Mouse (Mus musculus): ENCODE results near the gene Trim27. TPM values are rescaled to one million over a fixed set of nuclear protein-coding genes. Genes with fewer than 3 reads are reported as not detected.

Gene Trim27
- total and polyA plus RNA-seq, 3 experiments, result 134 to 198 (median 146) TPM

GRCm38 (mm10) chr13:21240788-21241187, 61.5 kb downstream of the Trim27 start (continued):
- TF ChIP-seq CHD1 (IDR thresholded peaks at IDR 0.05; ENCODE audit: low read depth, low read length) (no peak), SIN3A (IDR thresholded peaks at IDR 0.05; ENCODE audit: low read length) (no peak), GABPA (IDR thresholded peaks at IDR 0.05; ENCODE audit: insufficient replicate concordance, low read depth, low read length) (no peak), PAX5 (IDR thresholded peaks at IDR 0.05; ENCODE audit: low read length) (no peak), IRF4 (IDR thresholded peaks at IDR 0.05; ENCODE audit: low read depth, low read length) (no peak), NRF1 (IDR thresholded peaks at IDR 0.05; ENCODE audit: low read depth, low read length) (peak; percentile 72), TBP (conservative IDR thresholded peaks at IDR 0.05; ENCODE audit: low read depth, low read length) (peak; percentile 100)

DNA sequence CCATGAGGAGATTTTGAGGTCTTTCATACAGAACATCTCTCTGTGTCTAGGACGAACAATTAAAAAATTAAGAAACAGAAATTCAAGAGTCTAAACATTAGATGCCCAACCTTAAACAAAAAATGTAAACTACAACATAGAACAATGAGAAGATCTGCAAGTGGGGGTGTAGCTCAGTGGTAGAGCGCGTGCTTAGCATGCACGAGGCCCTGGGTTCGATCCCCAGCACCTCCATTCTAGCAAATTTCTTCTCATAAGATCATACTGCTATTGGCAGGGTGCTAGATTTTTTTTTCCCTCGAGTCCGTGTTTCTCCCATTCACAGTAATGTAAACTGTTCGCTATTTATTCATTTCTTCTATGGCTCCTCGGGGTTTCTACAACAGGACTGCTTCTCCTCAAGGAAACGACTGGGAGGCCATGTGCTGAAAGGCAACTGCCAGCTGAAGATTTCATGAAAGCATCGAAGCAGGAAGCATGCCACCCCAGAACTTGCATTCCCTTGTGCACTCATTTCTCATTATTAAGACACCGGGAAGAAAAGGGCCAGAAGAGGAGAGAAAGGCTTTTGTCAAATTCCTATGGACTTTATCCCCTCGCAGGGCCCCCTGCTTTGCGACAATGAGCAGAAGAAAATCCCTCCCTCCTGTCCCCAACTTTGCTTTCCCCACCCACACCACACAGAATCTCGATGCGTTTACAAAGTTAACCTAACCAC, 63.3 kb downstream of the Trim27 start:
- no peaks in the 10 kb centered on the region for H3K79me2 ChIP-seq (replicated peaks; ENCODE audit: control insufficient read depth, extremely low read depth, insufficient read depth, poor library complexity, severe bottlenecking)
- H3K36me3 ChIP-seq (replicated peaks in 1 of 2; ENCODE audit: control insufficient read depth in 1 of 2, insufficient read depth in 1 of 2, low read length in 1 of 2), result no peaks in the 10 kb centered on the region
- H3K4me1 ChIP-seq (ENCODE audit: control insufficient read depth in 1 of 2, insufficient read depth in 2 of 2), result peaks cover 7 to 23% of the 10 kb centered on the region in 2 experiments; a peak in 3 of 4 replicates
- H3K27ac ChIP-seq (ENCODE audit: insufficient read depth, low read depth), result no peak overlapping the region
- H3K9ac ChIP-seq (ENCODE audit: insufficient read depth, low read depth), result peak overlapping the region; percentile 1; the same call in 1 of the 2 replicates
- peak overlapping the region; percentile 50 to 70 (median 59) for H3K4me3 ChIP-seq (replicated peaks in 1 of 3; ENCODE audit: low read depth in 2 of 3, low read length in 2 of 3, poor library complexity in 1 of 3)
- in situ Hi-C loops (cut with MboI; ENCODE audit: low pct_ligation_motif_present, low pct_unique_long_range_greater_than_20kb, low sequenced_read_pairs) (loop anchor here (25.0 kb wide), 1 partner anchor 305 kb away; no protein-coding TSS in a partner anchor), dilution Hi-C loops (cut with MboI; ENCODE audit: extremely low pct_ligation_motif_present, extremely low pct_unique_long_range_greater_than_20kb, low sequenced_read_pairs) (no loop called here)
- H3K4me2 ChIP-seq (ENCODE audit: insufficient read depth, low read depth, poor library complexity, severe bottlenecking), result peak overlapping the region; percentile 99
- DNase-seq (ENCODE audit: extremely low read depth), result peak; percentile 86
- H3K9me3 ChIP-seq (replicated peaks; ENCODE audit: low read length), result peaks cover 13% of the 10 kb centered on the region
- peaks cover 34% of the 10 kb centered on the region for H3K27me3 ChIP-seq (replicated peaks)
- TF ChIP-seq USF2 (conservative IDR thresholded peaks at IDR 0.05; ENCODE audit: low read depth, low read length), result no peak
- no peak for TF ChIP-seq IRF4 (IDR thresholded peaks at IDR 0.05; ENCODE audit: low read depth, low read length)
- no peak for TF ChIP-seq JUND (conservative IDR thresholded peaks at IDR 0.05; ENCODE audit: low read depth, low read length)
- peak; percentile 76; the same call in 1 of the 2 replicates for TF ChIP-seq MXI1 (IDR thresholded peaks at IDR 0.05; ENCODE audit: low read depth, low read length)
- TF ChIP-seq CHD2 (IDR thresholded peaks at IDR 0.05; ENCODE audit: low read length), result no peak
- no peak for TF ChIP-seq SIN3A (IDR thresholded peaks at IDR 0.05; ENCODE audit: low read length)
- no peak for TF ChIP-seq EP300 (IDR thresholded peaks at IDR 0.05; ENCODE audit: low read length)
- no peak for TF ChIP-seq MAX (IDR thresholded peaks at IDR 0.05; ENCODE audit: low read length)
- no peak for TF ChIP-seq NELFE (IDR thresholded peaks at IDR 0.05; ENCODE audit: low read depth, low read length)
- TF ChIP-seq MAFK (IDR thresholded peaks at IDR 0.05; ENCODE audit: insufficient replicate concordance, low read length), result peak; percentile 98
- TF ChIP-seq ZC3H11A (IDR thresholded peaks at IDR 0.05; ENCODE audit: low read depth, low read length), result no peak
- TF ChIP-seq GABPA (IDR thresholded peaks at IDR 0.05; ENCODE audit: insufficient replicate concordance, low read depth, low read length), result no peak
- TF ChIP-seq ELF1 (IDR thresholded peaks at IDR 0.05; ENCODE audit: low read depth, low read length), result peak; percentile 99
- no peak for TF ChIP-seq ZKSCAN1 (IDR thresholded peaks at IDR 0.05; ENCODE audit: borderline replicate concordance, low read depth, low read length)
- no peak for TF ChIP-seq RCOR1 (conservative IDR thresholded peaks at IDR 0.05; ENCODE audit: low read depth, low read length)
- peak; percentile 100 for TF ChIP-seq TBP (conservative IDR thresholded peaks at IDR 0.05; ENCODE audit: low read depth, low read length)
- TF ChIP-seq MEF2A (IDR thresholded peaks at IDR 0.05; ENCODE audit: borderline replicate concordance, low read depth, low read length), result no peak
- no peak for TF ChIP-seq ZMIZ1 (IDR thresholded peaks at IDR 0.05; ENCODE audit: low read depth, low read length)
- peak; percentile 83 for TF ChIP-seq MYC (IDR thresholded peaks at IDR 0.05; ENCODE audit: low read depth, low read length)
- TF ChIP-seq POLR2A (IDR thresholded peaks at IDR 0.05; ENCODE audit: low read depth, low read length), result no peak
- no peak for TF ChIP-seq HCFC1 (IDR thresholded peaks at IDR 0.05; ENCODE audit: low read depth, low read length)
- peak; percentile 93; the same call in 1 of the 2 replicates for TF ChIP-seq E2F4 (IDR thresholded peaks at IDR 0.05; ENCODE audit: insufficient replicate concordance, low read depth, low read length)
- TF ChIP-seq USF1 (IDR thresholded peaks at IDR 0.05; ENCODE audit: low read depth, low read length), result no peak
- no peak for TF ChIP-seq MAZ (IDR thresholded peaks at IDR 0.05; ENCODE audit: low read depth, low read length)
- no peak for TF ChIP-seq CHD1 (IDR thresholded peaks at IDR 0.05; ENCODE audit: low read depth, low read length)
- TF ChIP-seq POLR2AphosphoS2 (IDR thresholded peaks at IDR 0.05; ENCODE audit: low read depth, low read length), result no peak
- TF ChIP-seq ETS1 (conservative IDR thresholded peaks at IDR 0.05; ENCODE audit: low read depth, low read length), result no peak
- peak; percentile 68 for TF ChIP-seq NRF1 (IDR thresholded peaks at IDR 0.05; ENCODE audit: low read depth, low read length)
- no peak for TF ChIP-seq JUN (IDR thresholded peaks at IDR 0.05; ENCODE audit: insufficient read depth, low read depth, low read length)
- peak; percentile 71; the same call in 1 of the 2 replicates for TF ChIP-seq KAT2A (IDR thresholded peaks at IDR 0.05; ENCODE audit: insufficient replicate concordance, low read length)
- no peak for TF ChIP-seq ZNF384 (IDR thresholded peaks at IDR 0.05; ENCODE audit: low read depth, low read length)
- no peak for TF ChIP-seq UBTF (IDR thresholded peaks at IDR 0.05; ENCODE audit: low read depth, low read length)
- TF ChIP-seq SMC3 (IDR thresholded peaks at IDR 0.05; ENCODE audit: low read depth, low read length), result no peak
- TF ChIP-seq RAD21 (IDR thresholded peaks at IDR 0.05; ENCODE audit: low read depth, low read length), result no peak

Measured in CH12.LX (cell line).